Mouse (Mus musculus) CD4-positive, CD25-positive, alpha-beta regulatory T cell, adult 4 months (primary cell): Measurements from ENCODE around the gene Lmod3. TPM values are rescaled to one million over a fixed set of nuclear protein-coding genes. Genes with fewer than 3 reads are reported as not detected.

Experiments used
- ATAC-seq: one replicate; pipeline ENCODE4 v1.8.0; 2017
- polyA plus RNA-seq, 2 experiments: library from polyadenylated mRNA; unstranded; fragments of 100-300 nt; shearing (Covaris generic); gene quantifications; one replicate each; pipeline ENCODE4 v1.2.1; 2017

Lmod3 gene
- polyA plus RNA-seq, 2 experiments from 2014 or later: 0.24 TPM; not detected in 1

DNA sequence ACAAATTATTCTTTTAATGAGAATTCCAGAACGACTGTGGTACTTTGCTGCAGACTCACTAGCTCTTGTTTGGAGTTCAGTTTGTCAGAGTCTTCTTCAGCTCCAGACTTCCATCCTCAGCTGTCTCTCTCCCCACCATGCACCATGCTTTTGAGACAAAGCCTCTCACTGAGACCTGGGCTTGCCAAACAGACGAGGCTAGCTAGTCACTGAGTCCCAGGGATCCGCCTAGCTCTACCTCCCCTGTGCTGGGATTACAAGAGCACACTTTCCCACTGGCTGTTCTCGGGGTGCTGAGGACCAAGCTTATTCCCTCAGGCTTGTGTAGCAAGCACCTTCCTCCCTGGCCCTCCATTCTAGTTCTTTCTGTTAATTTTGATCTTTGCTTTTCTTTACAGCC, 29.0 kb downstream of the Lmod3 start:
- no peak for ATAC-seq

- peak; percentile 33 for ATAC-seq
Measured at GRCm38 (mm10) chr6:97222931-97223467, 29.6 kb downstream of the Lmod3 start.

DNA sequence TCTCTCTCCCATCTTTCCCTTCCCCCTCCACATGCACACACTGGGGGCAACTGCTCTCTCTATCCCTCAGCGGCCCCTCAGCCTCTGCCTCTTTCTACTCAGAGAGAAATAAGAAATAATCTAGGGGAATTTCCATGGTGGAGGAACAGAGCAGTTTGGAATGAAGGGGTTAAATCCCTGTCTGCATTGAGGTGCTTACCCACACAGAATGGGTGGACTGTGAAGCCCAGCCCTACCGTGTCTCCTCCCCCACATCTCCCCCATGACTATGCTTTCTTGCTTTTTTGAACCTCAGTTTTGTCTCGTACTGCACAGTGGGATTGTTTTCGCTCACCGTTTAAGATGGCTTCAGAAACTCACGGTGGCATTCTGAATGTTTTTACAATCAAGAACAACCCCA, 30.2 kb downstream of the Lmod3 start:
- ATAC-seq: peak; percentile 34

DNA sequence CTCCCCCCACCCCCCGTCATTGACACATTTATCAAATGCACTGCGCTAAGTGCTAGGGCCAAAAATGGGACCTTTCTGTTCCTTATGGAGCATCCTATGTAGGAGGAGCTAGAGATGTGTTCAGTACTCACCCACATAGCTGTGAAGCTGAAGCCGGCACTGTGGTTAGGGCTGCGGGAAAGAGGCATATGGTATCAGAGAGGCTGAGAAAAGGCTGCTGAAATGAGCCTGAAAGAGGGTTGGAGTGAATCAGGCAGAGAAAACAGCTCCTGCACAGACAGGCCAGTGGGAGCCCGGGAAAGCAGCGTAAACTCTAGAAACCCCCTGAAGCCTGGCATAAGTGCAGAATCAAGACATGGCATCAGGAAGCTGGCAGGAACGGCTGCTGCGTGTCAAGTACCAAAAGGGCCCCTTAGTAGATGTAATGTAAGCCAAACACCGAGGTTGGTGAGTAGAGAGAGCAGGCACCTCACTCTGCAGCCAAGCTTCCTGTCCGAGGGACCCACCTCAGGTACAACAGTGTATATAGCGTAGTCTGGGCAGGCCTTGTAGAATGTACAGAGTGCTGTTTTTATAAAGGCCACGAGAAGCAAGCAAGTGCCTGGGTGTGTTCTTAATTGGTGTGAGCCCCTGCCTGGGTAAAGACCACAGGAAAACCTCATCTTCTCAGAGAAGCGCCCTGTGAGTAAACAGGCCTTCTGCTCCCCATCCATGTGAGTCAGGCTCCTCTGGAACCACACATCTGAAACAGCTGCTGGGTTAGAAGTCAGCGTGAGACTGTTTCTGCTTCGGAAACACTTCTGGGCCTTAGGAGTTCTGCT, 31.1 kb downstream of the Lmod3 start:
- ATAC-seq: peak; percentile 46

GRCm38 (mm10) chr6:97220672-97221071, 31.9 kb downstream of the Lmod3 start:
- no peak for ATAC-seq

GRCm38 (mm10) chr6:97216154-97216821, 36.3 kb downstream of the Lmod3 start:
- ATAC-seq: no peak

DNA sequence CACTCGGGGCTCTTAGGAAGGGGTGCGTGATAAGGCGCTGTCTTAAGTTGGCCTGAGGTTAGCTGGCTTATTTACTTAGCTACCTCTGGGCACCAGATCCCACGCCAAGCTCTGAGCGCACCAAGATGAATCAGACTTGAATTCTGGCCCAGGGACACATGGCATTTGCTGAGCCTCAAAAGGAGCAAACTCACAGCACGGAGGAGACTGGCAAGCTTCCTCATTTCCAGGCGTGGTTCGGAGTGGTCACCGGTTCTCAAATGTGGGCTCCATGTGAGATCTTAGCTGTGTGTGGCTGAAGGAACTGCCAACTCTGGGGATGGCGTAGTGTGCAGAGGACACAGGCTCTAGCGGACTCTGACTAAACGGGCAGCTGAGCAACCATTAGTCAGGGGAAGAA, 40.6 kb downstream of the Lmod3 start:
- no peak for ATAC-seq

- ATAC-seq: peak; percentile 42
Measured at GRCm38 (mm10) chr6:97210962-97211601, 41.5 kb downstream of the Lmod3 start.

GRCm38 (mm10) chr6:97210191-97210961, 42.2 kb downstream of the Lmod3 start, which contains the start of gene Arl6ip5:
Gene Arl6ip5 (plus strand): TSS chr6:97210689.
- peak; percentile 81 for ATAC-seq

DNA sequence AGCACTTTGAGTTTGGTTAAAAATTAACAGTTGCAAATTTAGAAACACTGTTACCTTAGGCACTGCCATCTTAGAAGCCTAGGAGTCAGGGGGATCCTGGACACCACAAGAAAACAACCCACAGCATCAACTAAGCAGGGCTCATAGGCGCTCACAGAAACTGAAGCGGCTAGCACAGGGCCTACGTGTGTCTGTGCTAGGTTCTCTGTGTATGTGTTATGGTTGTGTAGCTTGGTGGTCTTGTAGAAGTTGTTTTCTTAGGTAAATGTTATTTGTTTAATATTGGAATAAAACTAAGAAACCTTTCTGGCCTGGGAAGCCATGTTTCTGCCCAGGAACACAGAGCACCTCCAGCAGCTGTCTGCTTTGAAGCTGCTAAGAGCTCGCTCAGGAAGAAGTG, 42.8 kb downstream of the Lmod3 start:
- ATAC-seq: no peak

GRCm38 (mm10) chr6:97209201-97209600, 43.4 kb downstream of the Lmod3 start:
- no peak for ATAC-seq

DNA sequence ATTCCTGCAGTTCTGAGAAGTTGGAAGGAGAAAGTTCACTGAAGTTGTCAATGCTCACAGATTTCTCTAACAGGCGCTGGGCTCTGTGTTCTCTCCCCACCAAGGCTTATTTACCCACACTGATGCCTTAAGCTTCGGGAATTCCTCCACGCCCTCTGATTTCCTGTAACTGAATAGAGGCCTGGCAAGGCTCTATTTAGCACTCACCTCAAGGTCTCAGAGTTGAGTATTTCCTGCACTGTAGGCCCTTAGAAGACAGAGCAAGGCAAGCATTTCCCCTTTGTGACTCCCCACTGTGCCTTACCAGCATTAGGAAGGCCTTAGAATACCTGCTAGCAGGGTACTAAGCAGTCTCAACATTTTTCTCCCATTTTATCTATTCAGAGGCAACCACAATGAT, 44.2 kb downstream of the Lmod3 start:
- ATAC-seq: no peak

DNA sequence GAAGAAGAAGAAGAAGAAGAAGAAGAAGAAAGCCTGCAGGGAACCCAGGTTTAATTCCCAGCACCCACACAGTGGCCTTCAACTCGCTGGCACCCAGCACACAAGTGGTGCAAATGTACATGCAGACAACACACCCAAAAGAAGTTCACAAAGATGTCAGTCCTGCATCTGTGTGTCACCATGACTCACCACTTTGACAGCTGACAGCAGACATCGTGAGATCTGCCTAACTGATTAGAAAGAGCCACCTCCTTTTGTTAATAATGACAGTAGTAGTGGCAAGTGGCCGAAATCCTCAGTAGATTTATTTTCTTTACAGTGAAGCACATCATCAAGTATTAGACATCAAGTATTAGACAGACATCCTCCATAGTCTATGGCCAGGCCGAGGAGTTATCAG, 45.5 kb downstream of the Lmod3 start:
- ATAC-seq: no peak

DNA sequence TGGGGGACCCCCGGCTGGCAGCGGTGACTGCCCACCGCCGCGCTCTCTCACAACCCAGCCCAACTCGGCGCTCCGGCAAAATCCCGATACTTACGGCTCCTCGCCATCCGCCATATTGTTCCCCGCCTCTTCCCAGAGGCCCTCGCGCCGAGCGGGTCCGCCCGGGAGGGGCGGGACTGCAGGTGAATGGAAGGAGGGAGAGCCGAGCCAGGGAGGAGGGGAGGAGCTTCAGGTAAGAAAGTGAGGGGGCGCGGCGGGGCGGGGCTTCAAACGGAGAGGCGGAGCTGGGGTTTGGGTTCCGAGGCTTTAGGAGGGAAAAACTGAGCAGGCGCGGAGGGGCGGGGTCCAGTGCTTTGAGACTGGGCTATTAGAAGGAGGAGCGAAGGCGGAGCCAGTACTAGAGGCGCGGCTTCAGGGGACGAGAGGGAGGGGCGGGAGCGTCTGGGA, 47.1 kb downstream of the Lmod3 start, which contains the start of gene Uba3:
Gene Uba3, minus strand, starts transcription at position 209 of the 447 bp plus-strand sequence.
- ATAC-seq: peak; percentile 81

- ATAC-seq: no peak
Measured at GRCm38 (mm10) chr6:97204952-97205351, 47.6 kb downstream of the Lmod3 start.

DNA sequence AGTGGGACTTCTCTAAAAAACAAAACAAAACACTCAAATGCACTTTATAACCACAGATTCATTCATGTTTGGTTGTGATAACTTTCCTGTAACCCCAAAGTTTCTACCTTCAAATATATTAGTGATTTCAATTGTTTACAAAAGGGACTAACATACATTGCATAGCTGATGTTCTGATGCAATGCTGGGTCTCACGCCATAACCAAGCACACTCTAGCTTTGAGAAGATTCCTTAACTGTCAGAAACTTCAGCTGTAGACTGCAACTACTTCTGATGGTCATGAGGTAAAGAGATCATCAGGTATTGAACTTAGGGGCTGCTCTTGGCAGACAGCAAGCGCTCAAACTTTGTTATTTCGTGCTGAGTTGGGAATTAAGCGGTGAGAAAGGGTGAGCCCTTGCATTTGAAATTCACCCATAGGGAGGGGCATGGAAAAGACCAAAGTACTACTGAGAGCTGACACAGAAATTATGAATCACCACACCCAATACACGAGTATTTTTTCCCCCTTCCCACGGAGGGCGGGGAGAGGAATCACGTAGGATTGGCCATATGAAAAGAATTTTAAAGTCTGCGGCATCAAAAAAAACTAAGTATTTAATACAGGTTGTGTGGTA, 48.2 kb downstream of the Lmod3 start:
- ATAC-seq: no peak

- no peak for ATAC-seq
Measured at GRCm38 (mm10) chr6:97202477-97202876, 50.1 kb downstream of the Lmod3 start.

DNA sequence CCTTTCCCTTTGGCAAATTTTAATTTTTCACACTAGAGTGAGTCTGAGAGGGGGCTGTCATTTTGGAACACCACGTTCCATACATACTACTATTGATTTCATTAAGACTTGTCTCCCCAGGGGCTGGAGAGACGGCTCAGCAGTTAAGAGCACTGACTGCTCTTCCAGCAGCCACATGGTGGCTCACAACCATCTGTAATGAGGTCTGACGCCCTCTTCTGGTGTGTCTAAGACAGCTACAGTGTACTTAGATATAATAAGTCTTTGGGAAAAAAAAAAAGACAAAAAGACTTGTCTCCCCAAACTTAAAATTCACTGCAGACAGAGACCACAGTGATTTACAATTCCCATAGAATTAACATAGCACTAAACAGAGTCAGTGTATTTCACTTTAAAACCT, 52.1 kb downstream of the Lmod3 start:
- ATAC-seq: no peak
